Mouse (Mus musculus) induced T-regulatory cell, adult 2 months (primary cell): ENCODE results near the gene Ppfia4.

Source experiments
- DNase-seq: peaks from one replicate; pipeline ENCODE4 v3.0.0-alpha.2; 2012; ENCODE audit warnings: low read depth

The Ppfia4 gene

DNA sequence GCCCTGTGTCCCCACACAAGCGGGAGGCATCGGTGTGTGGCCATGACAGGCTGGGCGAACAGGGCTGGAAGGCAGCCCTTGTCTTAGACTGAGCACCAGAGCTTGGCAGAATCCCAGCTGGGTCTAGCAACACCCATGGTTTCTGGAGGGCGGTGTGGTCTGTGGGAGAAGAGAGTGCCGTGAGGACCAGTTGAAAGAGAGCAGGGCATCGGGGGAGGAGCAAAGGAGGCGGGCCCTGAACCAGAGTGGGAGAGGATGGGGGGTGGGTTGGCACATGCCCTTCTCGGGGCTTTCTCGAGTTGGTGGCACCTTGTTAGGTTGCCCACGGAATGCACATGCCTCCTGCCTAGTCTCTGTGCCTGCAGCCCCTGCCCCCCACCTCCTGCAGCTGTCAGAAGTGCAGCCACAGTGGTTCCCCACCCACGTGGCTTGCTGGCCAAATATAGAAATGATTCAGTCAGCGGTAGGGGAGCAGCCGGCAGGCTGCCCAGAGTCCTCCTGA lies at the start of gene Ppfia4:
Ppfia4 (minus strand) TSS at position 159 of the 502 bp plus-strand sequence.
- peak; percentile 16 for DNase-seq

DNA sequence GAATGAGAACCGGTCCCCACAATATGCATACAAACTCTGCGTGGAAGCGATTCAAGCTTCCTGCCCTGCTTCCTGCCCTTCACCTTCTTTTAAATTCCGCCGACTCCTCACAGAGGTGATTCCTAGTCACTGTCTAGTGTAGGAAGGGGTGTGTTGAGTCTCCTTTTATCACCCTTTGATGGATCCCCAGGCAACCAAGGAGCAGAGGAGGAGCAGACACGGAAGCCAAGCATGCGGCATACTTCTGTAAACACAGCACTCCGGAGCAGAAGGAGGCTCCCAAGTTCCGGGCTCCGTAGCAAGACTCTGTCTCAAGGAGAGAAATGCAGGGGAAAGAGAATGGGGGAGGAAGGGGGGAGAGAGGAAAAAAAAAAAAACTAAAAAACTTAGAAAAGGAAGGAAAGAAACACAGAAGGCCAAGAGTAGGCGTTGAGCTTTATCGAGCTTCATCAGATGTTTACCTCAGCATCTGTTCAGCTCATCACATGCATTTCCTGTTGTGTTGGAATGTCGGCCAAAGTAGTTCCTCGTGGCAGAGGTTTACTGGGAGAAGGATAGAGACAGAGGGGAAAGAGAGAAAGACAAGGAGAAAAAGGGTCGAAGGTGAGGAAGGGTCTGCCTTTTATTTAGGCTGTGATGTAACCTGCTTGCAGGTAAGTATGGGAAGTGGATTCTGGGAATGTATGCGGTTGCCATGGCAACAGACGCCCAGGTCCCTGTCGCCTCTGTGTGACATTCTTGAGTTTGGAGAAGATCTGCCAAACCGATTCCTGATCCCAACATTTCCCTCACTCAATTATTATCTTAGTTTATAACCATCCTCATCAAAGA lies 49.3 kb upstream of the Ppfia4 start:
- peak; percentile 22 for DNase-seq

- DNase-seq, result no peak
Observed at GRCm38 (mm10) chr1:134381051-134381450, 48.3 kb upstream of the Ppfia4 start.

GRCm38 (mm10) chr1:134374124-134374523 lies 41.4 kb upstream of the Ppfia4 start:
- DNase-seq, result no peak

GRCm38 (mm10) chr1:134368777-134369337 lies 36.1 kb upstream of the Ppfia4 start:
- DNase-seq, result peak; percentile 71

DNA sequence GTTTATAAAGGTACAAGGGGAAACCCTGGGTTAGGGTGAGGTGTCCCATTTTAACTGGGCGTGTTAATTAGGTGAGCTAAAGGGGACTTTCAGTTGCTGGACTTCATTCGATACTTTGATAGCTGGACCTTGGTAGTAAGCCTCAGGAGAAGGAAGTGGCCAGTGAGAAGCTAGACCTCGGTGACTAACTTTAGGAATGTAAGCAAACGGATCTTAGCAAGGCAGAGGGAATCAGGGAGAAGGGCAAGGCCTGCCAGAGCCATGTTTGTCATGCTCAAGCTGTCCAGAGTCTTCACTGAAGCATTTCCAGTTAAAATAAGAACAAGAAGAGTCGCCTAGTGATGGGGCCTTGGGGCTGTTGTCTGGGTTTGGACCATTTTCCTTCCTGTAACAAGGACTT lies 32.8 kb upstream of the Ppfia4 start:
- DNase-seq, result no peak

DNA sequence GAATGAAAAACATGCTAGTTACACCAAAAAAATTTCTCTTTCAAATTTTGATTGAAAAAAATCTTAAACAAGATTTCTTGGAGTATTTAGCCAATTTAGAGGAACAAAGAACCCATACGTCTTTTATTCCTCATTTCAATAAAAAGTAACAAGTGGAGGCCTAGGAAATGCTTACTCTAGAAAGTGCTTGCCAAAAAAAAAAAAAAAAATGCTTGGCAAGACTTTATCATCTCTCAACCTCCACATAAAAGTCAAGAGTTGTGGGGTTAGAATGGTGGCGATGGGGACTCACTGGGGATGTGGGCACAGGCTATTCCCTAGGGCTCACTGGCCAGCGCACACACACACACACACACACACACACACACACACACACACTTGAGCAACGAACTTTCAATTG lies 30.5 kb upstream of the Ppfia4 start:
- no peak for DNase-seq

DNA sequence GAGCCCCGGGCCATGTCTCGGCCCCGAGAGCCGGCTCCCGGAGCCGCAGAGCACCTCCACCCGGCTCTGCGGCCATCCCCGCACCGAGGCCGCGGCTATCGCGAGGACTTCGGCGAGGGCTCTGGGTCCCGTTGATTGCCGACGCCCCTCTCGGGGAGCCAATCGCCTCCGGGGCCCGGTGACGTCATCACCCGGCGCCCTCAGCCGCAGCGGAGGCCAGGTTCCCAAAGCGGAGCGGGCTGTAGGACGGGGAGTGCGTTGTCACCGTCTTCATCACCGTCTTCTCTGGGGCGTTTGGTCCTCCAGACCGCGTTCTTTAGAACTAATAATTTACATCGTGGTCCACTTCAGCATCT lies 29.1 kb upstream of the Ppfia4 start, which contains the start of gene Tmem183a:
Tmem183a (minus strand) TSS at position 123 of the 356 bp plus-strand sequence.
- DNase-seq, result peak; percentile 96

GRCm38 (mm10) chr1:134361195-134361856 lies 28.6 kb upstream of the Ppfia4 start:
- peak; percentile 51 for DNase-seq

DNA sequence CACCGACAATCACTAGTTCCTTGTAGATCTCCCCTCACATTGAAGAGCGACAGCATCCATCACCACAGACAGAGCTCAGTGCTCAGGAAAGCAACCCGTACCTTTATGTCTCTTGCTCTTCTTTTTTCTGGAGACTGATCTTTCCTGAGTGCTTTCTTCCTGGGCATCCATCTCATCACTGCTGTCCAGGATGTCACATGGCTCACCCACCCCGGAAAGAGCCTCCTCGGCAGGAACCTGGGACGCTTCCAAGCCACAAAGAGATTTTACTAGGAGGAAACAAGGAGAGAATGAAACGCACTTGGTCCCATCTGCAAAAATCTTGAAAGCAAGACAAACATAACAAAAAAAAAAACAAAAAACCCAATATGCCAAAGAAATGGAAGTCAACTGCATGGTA lies 27.9 kb upstream of the Ppfia4 start:
- no peak for DNase-seq

GRCm38 (mm10) chr1:134357461-134357860 lies 24.7 kb upstream of the Ppfia4 start:
- no peak for DNase-seq

DNA sequence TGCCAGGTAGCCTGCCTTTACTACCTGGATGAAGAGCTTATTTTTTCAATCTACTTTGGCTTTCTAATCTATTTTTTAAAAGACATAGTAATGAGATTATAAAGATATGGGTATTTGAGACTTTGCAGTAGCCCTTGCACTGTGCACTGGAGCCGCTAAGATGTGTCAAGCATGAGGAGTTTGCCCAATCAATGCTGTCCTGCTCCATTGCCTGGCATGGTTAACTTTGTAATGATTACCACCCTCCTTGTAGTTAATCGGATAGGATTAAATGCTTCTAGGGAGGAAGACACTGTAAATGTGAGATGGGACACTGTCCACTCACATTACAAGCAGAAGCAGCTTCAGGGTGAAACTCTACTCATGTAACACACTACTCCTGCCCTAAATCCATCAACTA lies 20.6 kb upstream of the Ppfia4 start:
- no peak for DNase-seq

DNA sequence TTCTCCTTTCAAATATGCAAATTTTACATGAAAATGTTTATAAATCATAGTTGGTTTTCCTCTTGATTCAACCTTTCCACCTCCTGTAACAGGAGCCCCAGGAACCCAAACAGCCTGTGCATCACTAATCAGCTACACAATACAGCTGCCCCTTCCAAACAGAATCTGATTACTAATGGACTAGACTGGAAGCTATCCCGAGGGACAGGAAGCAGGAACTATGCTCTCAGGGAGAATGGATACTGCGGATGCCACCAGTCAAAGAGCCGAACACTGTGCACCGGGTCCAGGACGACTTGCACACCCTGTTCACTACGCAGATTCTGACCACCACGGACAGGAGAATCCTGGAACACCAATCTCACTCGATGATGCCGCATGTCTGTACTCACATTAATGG lies 15.1 kb upstream of the Ppfia4 start:
- DNase-seq, result no peak

DNA sequence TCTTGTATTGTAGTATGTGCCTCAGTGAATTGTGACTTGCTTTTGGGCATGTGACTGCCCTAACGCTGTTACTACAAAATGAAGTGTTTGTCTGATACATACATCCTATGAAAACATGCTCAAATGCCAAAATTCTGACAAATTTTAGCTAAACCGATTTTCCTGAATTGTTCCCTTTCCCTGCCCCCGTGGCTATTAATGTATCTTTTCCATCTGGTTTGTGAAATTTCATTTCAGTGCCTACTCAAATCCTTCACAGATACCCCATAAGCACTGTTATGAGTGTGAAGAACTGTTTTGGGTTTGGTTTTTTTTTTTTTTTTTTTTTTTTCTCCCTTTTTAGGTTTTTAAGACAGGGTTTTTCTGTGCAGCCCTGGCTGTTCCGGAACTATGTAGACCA lies 12.3 kb upstream of the Ppfia4 start:
- DNase-seq, result no peak

DNA sequence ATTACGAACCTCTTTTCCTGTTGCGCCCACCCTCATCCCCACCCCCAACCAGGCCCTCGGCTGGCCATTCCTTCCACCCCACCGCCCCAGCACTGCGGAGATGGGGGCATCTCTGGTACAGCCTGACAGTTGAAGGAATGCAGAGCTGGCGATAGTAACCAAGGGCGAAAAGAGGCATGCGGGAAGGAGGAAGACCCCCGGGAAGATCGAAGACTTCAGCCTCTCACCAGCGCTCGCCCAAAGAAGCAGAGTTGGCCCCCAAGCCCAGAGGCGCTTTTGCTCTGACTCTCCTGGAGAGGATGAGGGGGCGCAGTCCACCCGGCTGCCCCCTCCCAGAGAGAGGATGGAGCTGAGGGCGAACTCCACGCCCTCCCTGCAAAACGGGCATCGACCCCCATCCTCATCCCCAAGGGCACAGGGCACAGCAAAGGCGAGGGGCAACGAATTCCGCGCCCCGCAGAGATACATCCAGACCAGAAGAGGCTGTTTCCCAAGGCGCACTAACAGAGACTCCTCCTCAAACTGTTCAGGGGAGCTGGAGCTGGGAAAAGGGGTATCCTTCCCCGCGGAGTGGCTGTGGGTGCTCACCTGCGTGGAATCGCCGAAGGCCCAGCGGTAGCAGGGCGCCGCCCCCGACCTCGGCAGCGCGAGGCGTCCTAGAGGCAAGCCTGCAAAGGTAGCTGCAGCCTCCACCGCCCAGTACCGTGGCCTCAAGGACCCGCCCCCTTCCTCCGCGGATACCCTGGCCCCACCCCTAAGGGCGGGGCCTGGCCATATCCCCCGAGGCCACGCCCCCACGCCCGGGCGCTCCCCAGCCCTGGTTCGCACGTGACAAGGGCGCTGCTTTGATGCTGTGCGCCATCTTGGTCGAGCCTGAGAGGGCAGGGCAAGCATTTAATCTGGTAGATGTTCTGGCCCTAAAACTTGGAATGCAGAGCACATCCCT lies 11.6 kb upstream of the Ppfia4 start:
- DNase-seq, result peak; percentile 85

GRCm38 (mm10) chr1:134343567-134343966 lies 10.8 kb upstream of the Ppfia4 start:
- no peak for DNase-seq

DNA sequence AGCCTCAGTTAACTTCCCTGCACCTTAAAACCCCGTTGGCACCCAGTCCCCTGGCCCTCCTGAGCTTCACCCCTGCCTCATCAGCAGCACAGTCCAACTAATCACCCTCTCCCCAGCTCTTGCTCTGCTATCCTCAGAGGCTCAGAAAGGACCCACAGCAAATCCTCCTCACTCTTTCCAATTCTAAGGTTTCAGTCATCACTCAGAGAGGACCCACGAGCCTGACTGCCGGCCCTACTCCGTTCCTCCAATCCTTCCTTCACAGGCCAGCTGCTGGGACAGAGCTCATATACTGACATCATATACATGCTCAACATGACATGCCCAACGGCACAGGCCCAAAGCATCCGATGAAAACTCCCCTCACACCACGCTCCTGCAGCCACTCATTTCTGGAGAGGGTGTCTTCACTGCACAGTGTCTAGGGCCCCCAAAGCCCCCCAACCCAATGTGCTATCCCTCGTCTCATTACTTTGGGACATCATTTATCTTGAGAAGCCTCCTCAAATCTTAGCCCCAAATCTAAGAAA lies 10.1 kb upstream of the Ppfia4 start:
- no peak for DNase-seq

DNA sequence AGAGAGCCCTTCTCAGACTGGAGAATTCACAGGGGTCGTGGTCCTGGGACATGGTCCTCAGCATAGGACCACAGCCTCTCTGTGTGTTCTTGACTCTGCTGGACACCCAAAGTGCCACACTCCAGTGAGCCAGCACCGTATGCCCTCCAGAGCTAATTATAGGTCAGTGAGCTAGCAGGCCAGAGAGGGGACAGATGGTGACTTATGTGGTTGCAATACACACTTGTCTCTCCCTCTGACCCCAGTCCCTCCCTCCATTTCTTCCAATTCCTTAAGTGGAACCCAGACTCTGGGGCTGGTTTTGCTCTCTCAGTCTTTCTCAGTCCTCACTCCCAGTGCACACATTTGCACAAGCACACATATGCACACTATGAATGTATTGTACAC lies 9.5 kb upstream of the Ppfia4 start:
- no peak for DNase-seq

GRCm38 (mm10) chr1:134341641-134342277 lies 9.0 kb upstream of the Ppfia4 start:
- DNase-seq, result no peak

DNA sequence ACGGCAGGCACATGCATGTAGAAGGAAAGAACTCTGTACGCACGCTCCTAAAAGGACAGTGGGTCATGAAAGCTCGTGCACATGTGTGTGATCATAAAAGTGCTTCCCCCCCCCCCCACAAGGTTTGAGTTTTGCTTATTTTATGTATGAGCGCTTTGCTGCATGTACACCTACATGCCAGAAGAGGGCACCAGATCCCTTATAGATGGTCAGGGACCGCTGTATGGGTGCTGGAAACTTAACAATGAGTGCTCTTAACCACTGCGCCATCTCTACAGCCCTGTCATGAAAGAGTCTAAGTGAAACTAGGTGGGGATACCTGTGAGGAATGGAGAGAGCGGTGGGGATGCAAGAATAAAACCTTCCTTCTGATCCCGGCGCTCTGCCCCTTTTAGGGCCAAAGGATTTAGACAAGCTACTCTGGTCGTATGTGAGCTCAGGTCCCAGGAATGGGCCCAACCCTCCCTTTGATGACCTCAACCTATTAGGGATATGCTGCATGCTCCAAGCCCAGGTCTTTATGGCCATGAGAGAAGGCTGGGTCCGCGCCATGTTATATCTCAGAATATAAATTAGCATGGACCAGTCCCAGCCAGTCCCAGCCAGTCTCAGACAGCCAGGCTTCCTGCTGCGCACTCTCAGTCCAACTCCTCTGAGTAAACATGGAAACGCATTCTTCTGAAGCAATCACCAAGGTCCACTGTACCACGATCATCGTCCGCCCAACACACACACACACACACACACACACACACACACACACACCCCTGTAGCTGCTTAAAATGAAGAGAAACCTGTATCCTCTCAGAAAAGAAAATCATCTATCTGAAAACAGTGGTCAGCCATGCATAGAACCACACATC lies 7.3 kb upstream of the Ppfia4 start:
- DNase-seq, result peak; percentile 23
